Comparison of ENCODE assay signal across 8 mouse cellular contexts in genomic region chr7:80323336-80323735, GRCm38 (mm10). TPM values are rescaled to one million over a fixed set of nuclear protein-coding genes. Genes with fewer than 3 reads are reported as not detected.
DNase-seq lines count a peak whose midpoint lies in the region; ATAC-seq and TF ChIP-seq lines count a peak whose summit lies in the region.

No protein-coding gene starts in this region.

- no peak for TF ChIP-seq POLR2A in bone marrow macrophage, adult 2 months (IDR thresholded peaks at IDR 0.05; ENCODE audit: borderline replicate concordance, low read depth, low read length)

- H3K9me3 ChIP-seq in heart, embryonic 13.5 days: no peaks in the 10 kb centered on the region
- no peaks in the 10 kb centered on the region for H3K9me3 ChIP-seq in hindbrain, embryonic 13.5 days
- no peaks in the 10 kb centered on the region for H3K9me3 ChIP-seq in midbrain, embryonic 13.5 days

- WGBS in heart, embryonic 13.5 days: 20% methylated on average over 8 of the region's 8 CpGs
- 24% methylated on average over 8 of the region's 8 CpGs for WGBS in hindbrain, embryonic 13.5 days
- 22% methylated on average over 8 of the region's 8 CpGs for WGBS in midbrain, embryonic 13.5 days

- H3K36me3 ChIP-seq in heart, embryonic 13.5 days: peaks cover 62% of the 10 kb centered on the region
- H3K36me3 ChIP-seq in hindbrain, embryonic 13.5 days: peaks cover 60% of the 10 kb centered on the region
- peaks cover 61% of the 10 kb centered on the region for H3K36me3 ChIP-seq in midbrain, embryonic 13.5 days

- peak overlapping the region; percentile 83 for H3K9ac ChIP-seq in heart, embryonic 13.5 days
- H3K9ac ChIP-seq in hindbrain, embryonic 13.5 days: peak overlapping the region; percentile 75
- H3K9ac ChIP-seq in midbrain, embryonic 13.5 days (replicated peaks): peak overlapping the region; percentile 70

- H3K4me2 ChIP-seq in heart, embryonic 13.5 days: peak overlapping the region; percentile 86
- H3K4me2 ChIP-seq in hindbrain, embryonic 13.5 days: peak overlapping the region; percentile 61
- peak overlapping the region; percentile 78 for H3K4me2 ChIP-seq in midbrain, embryonic 13.5 days (replicated peaks)

- peaks cover 39% of the 10 kb centered on the region for H3K4me1 ChIP-seq in heart, embryonic 13.5 days
- peaks cover 8% of the 10 kb centered on the region for H3K4me1 ChIP-seq in bone marrow macrophage, adult 2 months (ENCODE audit: control insufficient read depth, insufficient read depth, low read length)
- H3K4me1 ChIP-seq in hindbrain, embryonic 13.5 days (replicated peaks): peaks cover 23% of the 10 kb centered on the region
- peaks cover 21% of the 10 kb centered on the region for H3K4me1 ChIP-seq in midbrain, embryonic 13.5 days (replicated peaks)

- no peak for ATAC-seq in heart, embryonic 13.5 days (ENCODE audit: extremely low read depth, insufficient number of reproducible peaks, low FRiP score, low TSS enrichment)
- ATAC-seq in hindbrain, embryonic 13.5 days (ENCODE audit: low FRiP score): no peak
- ATAC-seq in midbrain, embryonic 13.5 days: no peak

- H3K27me3 ChIP-seq in heart, embryonic 13.5 days (replicated peaks): no peaks in the 10 kb centered on the region
- no peaks in the 10 kb centered on the region for H3K27me3 ChIP-seq in hindbrain, embryonic 13.5 days
- H3K27me3 ChIP-seq in midbrain, embryonic 13.5 days: no peaks in the 10 kb centered on the region

- H3K4me3 ChIP-seq in heart, embryonic 13.5 days: peak overlapping the region; percentile 63
- peak overlapping the region; percentile 70 for H3K4me3 ChIP-seq in bone marrow macrophage, adult 2 months (ENCODE audit: insufficient read depth, low read length)
- peak overlapping the region; percentile 56 for H3K4me3 ChIP-seq in hindbrain, embryonic 13.5 days
- H3K4me3 ChIP-seq in midbrain, embryonic 13.5 days (replicated peaks): peak overlapping the region; percentile 64

- peak overlapping the region; percentile 93 for H3K27ac ChIP-seq in heart, embryonic 13.5 days (replicated peaks)
- no peak overlapping the region for H3K27ac ChIP-seq in bone marrow macrophage, adult 2 months (ENCODE audit: insufficient read depth, low read depth, low read length)
- H3K27ac ChIP-seq in hindbrain, embryonic 13.5 days: peak overlapping the region; percentile 92
- peak overlapping the region; percentile 84; the same call in 1 of the 2 replicates for H3K27ac ChIP-seq in midbrain, embryonic 13.5 days

- DNase-seq in heart, adult 18-20 months: no peak
- DNase-seq in adrenal gland, adult 2 months: no peak
- no peak for DNase-seq in layer of hippocampus, postnatal 14 days (ENCODE audit: low spot score in 2 of 2)
- DNase-seq in frontal cortex, postnatal 14 days (ENCODE audit: low spot score in 2 of 2): no peak

- no peak for TF ChIP-seq CTCF in bone marrow macrophage, adult 2 months (IDR thresholded peaks at IDR 0.05; ENCODE audit: low read depth, low read length)

RNA-seq across cellular contexts. Expression of gene Rccd1, which starts 0.9 kb away (rescaled TPM):
- polyA plus RNA-seq in heart, embryonic 13.5 days (2015; fragmentation: Nextera tagmentation; extraction: Ambion mirVana): 7.3 and 7.8 TPM in 2 replicates
- total RNA-seq in heart, adult 18-20 months (2021): 1 to 10 TPM; 4.7 to 6.8 TPM
- 5.5 and 6.8 TPM in 2 replicates for polyA plus RNA-seq in bone marrow macrophage, adult 2 months (2012; ENCODE audit: insufficient read depth, insufficient read length, missing spikeins)
- polyA plus RNA-seq in hindbrain, embryonic 13.5 days (2015; fragmentation: Nextera tagmentation; extraction: Ambion mirVana): 14.5 and 16.1 TPM in 2 replicates
- 13.6 and 16.5 TPM in 2 replicates for polyA plus RNA-seq in midbrain, embryonic 13.5 days (2015; fragmentation: Nextera tagmentation; extraction: Ambion mirVana)
- 10 to 100 TPM in 1 of 2 experiments, 1 to 10 TPM in 1; 7.4 to 10.5 TPM for total RNA-seq in adrenal gland, adult 2 months (2021)
- 9.0 and 12.9 TPM in 2 replicates for polyA plus RNA-seq in adrenal gland, adult 2 months (2012; rRNA removed)
- total RNA-seq in layer of hippocampus, postnatal 14 days (2021): 10 to 100 TPM; 14.5 to 15.4 TPM

RNA-seq across cellular contexts. Expression of gene Unc45a, which starts 17.5 kb away (rescaled TPM):
- 18.2 and 20.1 TPM in 2 replicates for polyA plus RNA-seq in heart, embryonic 13.5 days (2015; fragmentation: Nextera tagmentation; extraction: Ambion mirVana)
- 10 to 100 TPM; 15.8 to 16.0 TPM for total RNA-seq in heart, adult 18-20 months (2021)
- 13.3 and 17.6 TPM in 2 replicates for polyA plus RNA-seq in bone marrow macrophage, adult 2 months (2012; ENCODE audit: insufficient read depth, insufficient read length, missing spikeins)
- 55.5 and 61.5 TPM in 2 replicates for polyA plus RNA-seq in hindbrain, embryonic 13.5 days (2015; fragmentation: Nextera tagmentation; extraction: Ambion mirVana)
- 52.5 and 58.6 TPM in 2 replicates for polyA plus RNA-seq in midbrain, embryonic 13.5 days (2015; fragmentation: Nextera tagmentation; extraction: Ambion mirVana)
- total RNA-seq in adrenal gland, adult 2 months (2021): 10 to 100 TPM; 66.5 to 73.0 TPM
- 69.1 and 76.9 TPM in 2 replicates for polyA plus RNA-seq in adrenal gland, adult 2 months (2012; rRNA removed)
- 10 to 100 TPM; 40.6 to 47.9 TPM for total RNA-seq in layer of hippocampus, postnatal 14 days (2021)

RNA-seq across cellular contexts. Expression of gene Hddc3, which starts 19.6 kb away (rescaled TPM):
- 14.5 and 16.5 TPM in 2 replicates for polyA plus RNA-seq in heart, embryonic 13.5 days (2015; fragmentation: Nextera tagmentation; extraction: Ambion mirVana)
- total RNA-seq in heart, adult 18-20 months (2021): 10 to 100 TPM; 32.4 to 35.5 TPM
- 6.2 and 7.5 TPM in 2 replicates for polyA plus RNA-seq in bone marrow macrophage, adult 2 months (2012; ENCODE audit: insufficient read depth, insufficient read length, missing spikeins)
- polyA plus RNA-seq in hindbrain, embryonic 13.5 days (2015; fragmentation: Nextera tagmentation; extraction: Ambion mirVana): 19.6 and 21.4 TPM in 2 replicates
- polyA plus RNA-seq in midbrain, embryonic 13.5 days (2015; fragmentation: Nextera tagmentation; extraction: Ambion mirVana): 22.6 and 26.4 TPM in 2 replicates
- 10 to 100 TPM; 45.5 to 50.8 TPM for total RNA-seq in adrenal gland, adult 2 months (2021)
- polyA plus RNA-seq in adrenal gland, adult 2 months (2012; rRNA removed): 25.1 and 36.4 TPM in 2 replicates
- 10 to 100 TPM; 45.8 to 46.3 TPM for total RNA-seq in layer of hippocampus, postnatal 14 days (2021)

RNA-seq across cellular contexts. Expression of gene Prc1, which starts 29.1 kb away (rescaled TPM):
- polyA plus RNA-seq in heart, embryonic 13.5 days (2015; fragmentation: Nextera tagmentation; extraction: Ambion mirVana): 121 and 133 TPM in 2 replicates
- 1 to 10 TPM in 1 of 2 experiments, under 1 TPM in 1; 0.87 to 2.2 TPM for total RNA-seq in heart, adult 18-20 months (2021)
- 66.9 and 68.7 TPM in 2 replicates for polyA plus RNA-seq in bone marrow macrophage, adult 2 months (2012; ENCODE audit: insufficient read depth, insufficient read length, missing spikeins)
- 43.5 and 46.8 TPM in 2 replicates for polyA plus RNA-seq in hindbrain, embryonic 13.5 days (2015; fragmentation: Nextera tagmentation; extraction: Ambion mirVana)
- polyA plus RNA-seq in midbrain, embryonic 13.5 days (2015; fragmentation: Nextera tagmentation; extraction: Ambion mirVana): 75.2 and 78.9 TPM in 2 replicates
- 1 to 10 TPM; 4.0 to 5.3 TPM for total RNA-seq in adrenal gland, adult 2 months (2021)
- polyA plus RNA-seq in adrenal gland, adult 2 months (2012; rRNA removed): 2.3 and 3.8 TPM in 2 replicates
- total RNA-seq in layer of hippocampus, postnatal 14 days (2021): 1 to 10 TPM; 2.4 to 4.9 TPM

RNA-seq across cellular contexts. Expression of gene Man2a2, which starts 47.8 kb away (rescaled TPM):
- polyA plus RNA-seq in heart, embryonic 13.5 days (2015; fragmentation: Nextera tagmentation; extraction: Ambion mirVana): 15.0 and 19.3 TPM in 2 replicates
- total RNA-seq in heart, adult 18-20 months (2021): 10 to 100 TPM; 54.6 to 55.7 TPM
- polyA plus RNA-seq in bone marrow macrophage, adult 2 months (2012; ENCODE audit: insufficient read depth, insufficient read length, missing spikeins): 75.2 and 75.7 TPM in 2 replicates
- 20.8 and 23.4 TPM in 2 replicates for polyA plus RNA-seq in hindbrain, embryonic 13.5 days (2015; fragmentation: Nextera tagmentation; extraction: Ambion mirVana)
- polyA plus RNA-seq in midbrain, embryonic 13.5 days (2015; fragmentation: Nextera tagmentation; extraction: Ambion mirVana): 19.4 and 21.3 TPM in 2 replicates
- 10 to 100 TPM; 77.2 to 99.3 TPM for total RNA-seq in adrenal gland, adult 2 months (2021)
- 252 and 304 TPM in 2 replicates for polyA plus RNA-seq in adrenal gland, adult 2 months (2012; rRNA removed)
- 100 to 1,000 TPM; 124 to 139 TPM for total RNA-seq in layer of hippocampus, postnatal 14 days (2021)
